Mouse (Mus musculus) MEL (cell line): ENCODE measurements at regions not wholly inside any gene's neighbourhood (a gene's known extent, or its start where the extent isn't known, plus 50 kb on each side); places are given as distances from the start of the nearest gene placed in this dataset.

Experiments
- DNase-seq: peaks from one replicate; pipeline ENCODE4 v3.0.0; 2011; ENCODE audit warnings: low read depth, low spot score
- H3K27ac ChIP-seq: 2 replicates; pipeline ENCODE4 v1.5.1; 2012; ENCODE audit warnings: low read depth, mild to moderate bottlenecking, control low read depth, low read length, moderate library complexity; ENCODE audit not compliant: control insufficient read depth
- H3K27me3 ChIP-seq, 2 experiments: fragments of 150-350 bp in 1 of 2; sonication (generic) in 1 of 2; 2 replicates each; pipeline ENCODE4 v1.6.1; 2012; ENCODE audit warnings: low read length in 2 of 2, mild to moderate bottlenecking in 2 of 2, improper control_type of control experiment in 1 of 2, moderate library complexity in 1 of 2; ENCODE audit not compliant: insufficient read depth in 2 of 2, control insufficient read depth in 1 of 2
- H3K36me3 ChIP-seq, 2 experiments: 2 replicates each; pipeline ENCODE4 v1.6.1; 2012 to 2014; ENCODE audit warnings: low read length in 2 of 2, improper control_type of control experiment in 1 of 2, inconsistent platforms in 1 of 2, mild to moderate bottlenecking in 1 of 2; ENCODE audit not compliant: insufficient read depth in 2 of 2, control insufficient read depth in 1 of 2
- H3K4me1 ChIP-seq, 2 experiments: fragments of 150-350 bp in 1 of 2; sonication (generic) in 1 of 2; 2 replicates each; pipeline ENCODE4 v1.6.1; 2012; ENCODE audit warnings: low read length in 2 of 2, improper control_type of control experiment in 1 of 2, mild to moderate bottlenecking in 1 of 2; ENCODE audit not compliant: insufficient read depth in 2 of 2, control insufficient read depth in 1 of 2
- H3K4me3 ChIP-seq, 2 experiments: fragments of 150-350 bp in 1 of 2; sonication (generic) in 1 of 2; 2 replicates each; pipeline ENCODE4 v1.5.1; 2012; ENCODE audit warnings: low read depth in 2 of 2, low read length in 2 of 2, mild to moderate bottlenecking in 2 of 2, moderate library complexity in 2 of 2, control low read depth in 1 of 2, improper control_type of control experiment in 1 of 2; ENCODE audit not compliant: control insufficient read depth in 1 of 2, insufficient read depth in 1 of 2
- H3K79me2 ChIP-seq: 2 replicates; pipeline ENCODE4 v1.6.1; 2012; ENCODE audit warnings: mild to moderate bottlenecking, low read length, moderate library complexity; ENCODE audit not compliant: control insufficient read depth, poor library complexity, insufficient read depth
- H3K9ac ChIP-seq: 2 replicates; pipeline ENCODE4 v1.6.1; 2012; ENCODE audit warnings: low read depth, mild to moderate bottlenecking, control low read depth, low read length, moderate library complexity; ENCODE audit not compliant: control insufficient read depth, poor library complexity, severe bottlenecking
- H3K9me3 ChIP-seq: fragments of 150-350 bp; sonication (generic); replicated peaks from 2 replicates; pipeline ENCODE4 v1.6.1; 2012; ENCODE audit warnings: mild to moderate bottlenecking, low read length, improper control_type of control experiment, moderate library complexity; ENCODE audit not compliant: insufficient read depth
- BHLHE40 ChIP-seq: IDR thresholded peaks from 2 replicates; pipeline ENCODE4 v1.6.1; 2012; ENCODE audit warnings: low read depth, mild to moderate bottlenecking, inconsistent platforms, low read length, improper control_type of control experiment, borderline replicate concordance
- CHD1 ChIP-seq: IDR thresholded peaks from 2 replicates; pipeline ENCODE4 v1.6.1; 2012; ENCODE audit warnings: low read depth, mild to moderate bottlenecking, inconsistent platforms, low read length, improper control_type of control experiment
- CHD2 ChIP-seq: IDR thresholded peaks from 2 replicates; pipeline ENCODE4 v1.6.1; 2011; ENCODE audit warnings: low read length, improper control_type of control experiment
- ELF1 ChIP-seq: IDR thresholded peaks from 2 replicates; pipeline ENCODE4 v1.6.1; 2014; ENCODE audit warnings: low read depth, mild to moderate bottlenecking, inconsistent platforms, low read length, improper control_type of control experiment, moderate library complexity
- ETS1 ChIP-seq: IDR thresholded peaks from 2 replicates; pipeline ENCODE4 v1.6.1; 2012; ENCODE audit warnings: low read depth, mild to moderate bottlenecking, inconsistent platforms, low read length, improper control_type of control experiment, moderate library complexity
- HCFC1 ChIP-seq: IDR thresholded peaks from 2 replicates; pipeline ENCODE4 v1.6.1; 2012; ENCODE audit warnings: low read depth, mild to moderate bottlenecking, inconsistent platforms, low read length, improper control_type of control experiment, moderate library complexity
- JUND ChIP-seq: IDR thresholded peaks from 2 replicates; pipeline ENCODE4 v1.6.1; 2011; ENCODE audit warnings: low read depth, mild to moderate bottlenecking, improper control_type of control experiment, low read length
- KAT2A ChIP-seq: conservative IDR thresholded peaks from 2 replicates; pipeline ENCODE4 v1.6.1; 2012; ENCODE audit warnings: low read depth, low read length, improper control_type of control experiment, inconsistent platforms
- MYB ChIP-seq: IDR thresholded peaks from 2 replicates; pipeline ENCODE4 v1.6.1; 2011; ENCODE audit warnings: mild to moderate bottlenecking, low read depth, low read length, improper control_type of control experiment
- NRF1 ChIP-seq: IDR thresholded peaks from 2 replicates; pipeline ENCODE4 v1.6.1; 2014; ENCODE audit warnings: low read depth, mild to moderate bottlenecking, inconsistent platforms, low read length, improper control_type of control experiment, moderate library complexity; ENCODE audit not compliant: poor library complexity, insufficient read depth, severe bottlenecking
- POLR2A ChIP-seq, 2 experiments: IDR thresholded peaks; 2 replicates each; pipeline ENCODE4 v1.6.1; 2011 to 2012; ENCODE audit warnings: low read length in 2 of 2, mild to moderate bottlenecking in 2 of 2, control low read depth in 1 of 2, improper control_type of control experiment in 1 of 2, low read depth in 1 of 2, moderate library complexity in 1 of 2; ENCODE audit not compliant: control insufficient read depth in 1 of 2, insufficient read depth in 1 of 2, poor library complexity in 1 of 2
- POLR2AphosphoS2 ChIP-seq: IDR thresholded peaks from 2 replicates; pipeline ENCODE4 v1.6.1; 2011; ENCODE audit warnings: low read length, improper control_type of control experiment
- POLR2AphosphoS5 ChIP-seq: IDR thresholded peaks from 2 replicates; pipeline ENCODE4 v1.6.1; 2012; ENCODE audit warnings: low read depth, borderline replicate concordance, mild to moderate bottlenecking, inconsistent platforms, low read length, moderate library complexity, mixed read lengths
- RAD21 ChIP-seq: IDR thresholded peaks from 2 replicates; pipeline ENCODE4 v1.6.1; 2011; ENCODE audit warnings: mild to moderate bottlenecking, low read depth, low read length, improper control_type of control experiment
- SIN3A ChIP-seq: IDR thresholded peaks from 2 replicates; pipeline ENCODE4 v1.6.1; 2012; ENCODE audit warnings: low read length, improper control_type of control experiment, inconsistent platforms
- SMC3 ChIP-seq: IDR thresholded peaks from 2 replicates; pipeline ENCODE4 v1.6.1; 2011; ENCODE audit warnings: low read depth, low read length, improper control_type of control experiment
- TAL1 ChIP-seq: IDR thresholded peaks from 2 replicates; pipeline ENCODE4 v1.6.1; 2012; ENCODE audit warnings: mild to moderate bottlenecking, inconsistent platforms, low read length, moderate library complexity, mixed read lengths
- USF1 ChIP-seq: IDR thresholded peaks from 2 replicates; pipeline ENCODE4 v1.6.1; 2014; ENCODE audit warnings: low read depth, mild to moderate bottlenecking, inconsistent platforms, low read length, improper control_type of control experiment, moderate library complexity
- USF2 ChIP-seq, 2 experiments: IDR thresholded peaks; 2 replicates each; pipeline ENCODE4 v1.6.1; 2011 to 2012; ENCODE audit warnings: improper control_type of control experiment in 2 of 2, low read length in 2 of 2, borderline replicate concordance in 1 of 2, inconsistent platforms in 1 of 2, low read depth in 1 of 2, mild to moderate bottlenecking in 1 of 2; ENCODE audit not compliant: insufficient read depth in 1 of 2
- ZC3H11A ChIP-seq: IDR thresholded peaks from 2 replicates; pipeline ENCODE4 v1.6.1; 2012; ENCODE audit warnings: low read depth, mild to moderate bottlenecking, inconsistent platforms, low read length, improper control_type of control experiment
- ZMIZ1 ChIP-seq: IDR thresholded peaks from 2 replicates; pipeline ENCODE4 v1.6.1; 2012; ENCODE audit warnings: low read depth, mild to moderate bottlenecking, inconsistent platforms, low read length, improper control_type of control experiment, moderate library complexity
- ZNF384 ChIP-seq: IDR thresholded peaks from 2 replicates; pipeline ENCODE4 v1.6.1; 2012; ENCODE audit warnings: low read depth, mild to moderate bottlenecking, inconsistent platforms, low read length, improper control_type of control experiment

- H3K9me3 ChIP-seq = no peaks in the 10 kb centered on the region
- no peak for DNase-seq
- H3K4me1 ChIP-seq = no peaks in the 10 kb centered on the region
- no peak overlapping the region for H3K27ac ChIP-seq
- H3K27me3 ChIP-seq = no peaks in the 10 kb centered on the region
- no peak overlapping the region for H3K4me3 ChIP-seq
- no peak overlapping the region for H3K9ac ChIP-seq
- H3K79me2 ChIP-seq = no peaks in the 10 kb centered on the region
- no peaks in the 10 kb centered on the region for H3K36me3 ChIP-seq
- no peak for TF ChIP-seq HCFC1
- no peak for TF ChIP-seq POLR2AphosphoS2
- no peak for TF ChIP-seq ZC3H11A
- TF ChIP-seq ZNF384 = no peak
- no peak for TF ChIP-seq JUND
- TF ChIP-seq RAD21 = no peak
- no peak for TF ChIP-seq TAL1
- no peak for TF ChIP-seq CHD1
- no peak for TF ChIP-seq ELF1
- TF ChIP-seq ZMIZ1 = no peak
- no peak for TF ChIP-seq BHLHE40
- TF ChIP-seq USF2 (IDR thresholded peaks at IDR 0.05; ENCODE audit: borderline replicate concordance in 1 of 2, insufficient read depth in 1 of 2, low read depth in 1 of 2, low read length in 2 of 2) = no peak
- no peak for TF ChIP-seq SMC3
- TF ChIP-seq CHD2 = no peak
- no peak for TF ChIP-seq SIN3A
- no peak for TF ChIP-seq USF1
- no peak for TF ChIP-seq NRF1
- TF ChIP-seq KAT2A = no peak
- TF ChIP-seq POLR2AphosphoS5 = no peak
- TF ChIP-seq MYB = no peak
These were observed 366.5 kb upstream of the Sash1 start for GRCm38 (mm10) chr10:9252120-9252940.

- Histone ChIP-seq H3K9ac (no peak overlapping the region), H3K9me3 (no peaks in the 10 kb centered on the region), H3K27me3 (no peaks in the 10 kb centered on the region), H3K27ac (no peak overlapping the region), H3K79me2 (no peaks in the 10 kb centered on the region), H3K4me3 (no peak overlapping the region), H3K4me1 (no peaks in the 10 kb centered on the region), H3K36me3 (no peaks in the 10 kb centered on the region)
- no peak for DNase-seq
- TF ChIP-seq ETS1 (no peak), CHD2 (no peak), POLR2A (IDR thresholded peaks at IDR 0.05; ENCODE audit: control insufficient read depth in 1 of 2, insufficient read depth in 1 of 2, low read depth in 1 of 2, low read length in 2 of 2, poor library complexity in 1 of 2) (no peak), NRF1 (no peak), KAT2A (no peak)
These were observed 357.4 kb upstream of the Sash1 start for GRCm38 (mm10) chr10:9243281-9243618.
